Mouse (Mus musculus) embryonic facial prominence, embryonic 10.5 days (tissue): ENCODE data around the gene Zfp13. TPM values are rescaled to one million over a fixed set of nuclear protein-coding genes. Genes with fewer than 3 reads are reported as not detected.

Experiments
- DNase-seq: peaks from one replicate; pipeline ENCODE4 v3.0.0-alpha.2; 2017; ENCODE audit warnings: low spot score
- H3K27ac ChIP-seq: fragments of 300-500 bp; sonication (generic); replicated peaks from 2 replicates; pipeline ENCODE4 v1.5.1; 2016; ENCODE audit warnings: mild to moderate bottlenecking
- H3K27me3 ChIP-seq: fragments of 300-500 bp; sonication (generic); replicated peaks from 2 replicates; pipeline ENCODE4 v1.6.1; 2016; ENCODE audit warnings: low read depth, mild to moderate bottlenecking; ENCODE audit not compliant: poor library complexity, severe bottlenecking
- H3K36me3 ChIP-seq: fragments of 300-500 bp; sonication (generic); replicated peaks from 2 replicates; pipeline ENCODE4 v1.6.1; 2016; ENCODE audit warnings: mild to moderate bottlenecking, moderate library complexity
- H3K4me1 ChIP-seq: fragments of 300-500 bp; sonication (generic); 2 replicates; pipeline ENCODE4 v1.6.1; 2016
- H3K4me3 ChIP-seq: fragments of 300-500 bp; sonication (generic); 2 replicates; pipeline ENCODE4 v1.5.1; 2016; ENCODE audit warnings: mild to moderate bottlenecking, moderate library complexity
- H3K9me3 ChIP-seq: fragments of 300-500 bp; sonication (generic); 2 replicates; pipeline ENCODE4 v1.6.1; 2016; ENCODE audit warnings: mild to moderate bottlenecking
- WGBS: fragments of 180-500 bp; shearing (Covaris S2); methylation state at CpG from one replicate; pipeline ENCODE4 v1.1.7; 2016; 5-methylcytosine and 5-hydroxymethylcytosine counted together
- polyA plus RNA-seq: library from polyadenylated mRNA; unstranded; fragments of >200 nt; fragmentation: Nextera tagmentation; extraction: Ambion mirVana; gene quantifications from 2 replicates; pipeline ENCODE4 v1.2.1, GENCODE M21; 2016

The Zfp13 gene
- polyA plus RNA-seq, 1 experiment from 2014 or later, result 24.4 TPM

GRCm38 (mm10) chr17:23545841-23546240 lies 53.4 kb downstream of the Zfp13 start:
- no peak overlapping the region for H3K27ac ChIP-seq
- no peaks in the 10 kb centered on the region for H3K9me3 ChIP-seq
- no peaks in the 10 kb centered on the region for H3K36me3 ChIP-seq
- peaks cover 15% of the 10 kb centered on the region; the same call in 1 of the 2 replicates for H3K27me3 ChIP-seq
- H3K4me1 ChIP-seq, result peaks cover 31% of the 10 kb centered on the region
- peak overlapping the region; percentile 80 for H3K4me3 ChIP-seq
- no peak for DNase-seq
- 9% methylated on average over 6 of the region's 6 CpGs for WGBS

- 89% methylated on average over 1 of the region's 1 CpGs for WGBS
- no peak overlapping the region for H3K4me3 ChIP-seq
- peaks cover 37% of the 10 kb centered on the region for H3K4me1 ChIP-seq
- H3K27me3 ChIP-seq, result peaks cover 21% of the 10 kb centered on the region
- no peaks in the 10 kb centered on the region for H3K36me3 ChIP-seq
- H3K9me3 ChIP-seq, result no peaks in the 10 kb centered on the region
- no peak overlapping the region for H3K27ac ChIP-seq
- DNase-seq, result no peak
These were observed 54.5 kb downstream of the Zfp13 start for GRCm38 (mm10) chr17:23544766-23545165.

DNA sequence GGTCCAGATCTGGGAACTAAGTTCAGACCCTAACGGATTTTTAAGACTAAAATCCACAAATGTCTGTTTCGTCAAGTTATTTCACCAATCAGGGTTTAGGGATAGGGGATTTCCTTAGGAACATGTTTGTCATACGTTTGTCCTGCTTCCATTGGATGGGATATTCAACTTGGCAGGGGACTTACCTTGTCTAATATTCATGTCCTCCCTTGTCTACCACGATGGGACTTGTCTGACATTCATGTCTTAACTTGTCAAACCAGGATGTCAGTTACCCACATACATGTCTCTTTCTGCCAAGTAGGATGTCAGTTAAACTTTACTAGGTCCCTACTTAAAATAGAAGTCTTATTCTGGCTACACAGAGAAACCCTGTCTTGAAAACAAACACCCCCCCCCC lies 55.3 kb downstream of the Zfp13 start:
- Histone ChIP-seq H3K27me3 (peaks cover 29% of the 10 kb centered on the region), H3K36me3 (no peaks in the 10 kb centered on the region), H3K27ac (no peak overlapping the region), H3K4me3 (no peak overlapping the region), H3K9me3 (no peaks in the 10 kb centered on the region), H3K4me1 (peaks cover 32% of the 10 kb centered on the region)
- 72% methylated on average over 4 of the region's 4 CpGs for WGBS
- no peak for DNase-seq

GRCm38 (mm10) chr17:23543325-23543724 lies 56.0 kb downstream of the Zfp13 start:
- H3K4me1 ChIP-seq, result peaks cover 35% of the 10 kb centered on the region
- WGBS, result 29% methylated on average over 5 of the region's 5 CpGs
- DNase-seq, result peak; percentile 41
- no peaks in the 10 kb centered on the region for H3K9me3 ChIP-seq
- no peak overlapping the region for H3K27ac ChIP-seq
- H3K4me3 ChIP-seq, result peak overlapping the region; percentile 24; the same call in 1 of the 2 replicates
- H3K27me3 ChIP-seq, result peaks cover 36% of the 10 kb centered on the region
- no peaks in the 10 kb centered on the region for H3K36me3 ChIP-seq

DNA sequence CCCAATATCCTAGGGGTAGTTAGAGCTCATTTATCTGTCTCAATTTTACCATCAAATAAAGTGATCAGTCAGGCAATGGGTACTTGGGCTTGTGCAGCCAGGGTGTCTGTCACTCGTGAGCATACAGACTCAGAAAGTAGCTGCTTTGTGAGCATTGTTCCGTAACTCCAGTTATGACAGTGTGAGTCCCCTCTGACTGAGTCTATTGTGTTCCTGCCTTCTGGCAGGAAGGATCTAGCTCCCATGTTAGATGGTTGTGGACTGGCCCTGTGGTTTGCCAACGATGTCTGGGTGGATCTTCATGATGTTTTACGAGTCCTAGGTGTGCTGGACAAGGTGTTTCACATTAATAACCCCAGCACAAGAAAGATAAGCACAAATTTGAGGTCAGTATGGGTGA lies 56.5 kb downstream of the Zfp13 start:
- Histone ChIP-seq H3K4me3 (peak overlapping the region; percentile 24; the same call in 1 of the 2 replicates), H3K27me3 (peaks cover 41% of the 10 kb centered on the region), H3K9me3 (no peaks in the 10 kb centered on the region), H3K4me1 (peaks cover 39% of the 10 kb centered on the region), H3K36me3 (no peaks in the 10 kb centered on the region), H3K27ac (no peak overlapping the region)
- no peak for DNase-seq
- 33% methylated on average over 4 of the region's 4 CpGs for WGBS

- DNase-seq, result no peak
- Histone ChIP-seq H3K36me3 (no peaks in the 10 kb centered on the region), H3K27me3 (peaks cover 47% of the 10 kb centered on the region), H3K27ac (no peak overlapping the region), H3K9me3 (no peaks in the 10 kb centered on the region), H3K4me3 (peak overlapping the region; percentile 36), H3K4me1 (peaks cover 43% of the 10 kb centered on the region)
- WGBS, result 10% methylated on average over 12 of the region's 12 CpGs
These were observed 57.1 kb downstream of the Zfp13 start for GRCm38 (mm10) chr17:23542004-23542720.

DNA sequence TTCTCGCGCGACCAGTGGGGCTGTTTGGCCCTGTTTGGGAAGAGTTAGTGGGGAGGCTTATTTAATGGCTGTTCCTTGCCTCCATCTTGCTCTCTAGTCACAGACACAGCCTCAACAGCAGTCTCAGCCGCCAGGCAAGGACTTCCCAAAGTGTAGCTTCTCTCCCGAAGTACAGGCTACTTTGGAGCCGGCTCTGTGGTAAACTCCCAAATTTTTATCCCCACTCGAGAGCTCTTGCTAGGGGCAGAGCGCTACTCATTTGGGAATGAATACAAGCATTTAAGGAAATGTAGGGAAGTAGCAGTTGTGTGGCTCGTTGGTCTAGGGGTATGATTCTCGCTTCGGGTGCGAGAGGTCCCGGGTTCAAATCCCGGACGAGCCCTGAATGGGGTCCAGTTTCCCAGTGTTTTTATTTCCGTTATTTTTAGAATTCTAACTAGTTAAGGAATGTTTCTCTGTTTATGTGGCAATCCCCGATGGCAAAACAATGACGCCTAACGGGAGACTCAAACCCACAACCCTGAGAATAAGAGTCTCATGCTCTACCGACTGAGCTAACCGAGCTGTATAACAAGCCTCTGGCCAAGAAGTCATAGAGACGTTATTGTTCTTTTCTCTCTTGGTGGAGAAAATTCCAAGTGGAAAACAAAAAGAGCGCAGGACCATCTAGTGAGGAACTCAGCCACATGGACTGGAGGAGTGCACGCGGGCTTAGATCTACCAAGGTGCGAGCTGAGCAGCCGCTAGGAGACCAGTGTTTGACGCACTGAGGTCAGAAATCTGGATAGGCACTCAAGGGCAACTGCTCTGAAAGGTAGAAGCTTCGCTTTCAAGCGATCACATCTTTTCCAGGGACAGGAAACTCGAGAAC lies 58.4 kb downstream of the Zfp13 start:
- no peaks in the 10 kb centered on the region for H3K36me3 ChIP-seq
- peaks cover 52% of the 10 kb centered on the region for H3K27me3 ChIP-seq
- H3K4me1 ChIP-seq, result peaks cover 43% of the 10 kb centered on the region
- H3K4me3 ChIP-seq, result peak overlapping the region; percentile 44
- 7% methylated on average over 31 of the region's 31 CpGs for WGBS
- DNase-seq, result peak; percentile 71
- no peak overlapping the region for H3K27ac ChIP-seq
- H3K9me3 ChIP-seq, result no peaks in the 10 kb centered on the region

DNA sequence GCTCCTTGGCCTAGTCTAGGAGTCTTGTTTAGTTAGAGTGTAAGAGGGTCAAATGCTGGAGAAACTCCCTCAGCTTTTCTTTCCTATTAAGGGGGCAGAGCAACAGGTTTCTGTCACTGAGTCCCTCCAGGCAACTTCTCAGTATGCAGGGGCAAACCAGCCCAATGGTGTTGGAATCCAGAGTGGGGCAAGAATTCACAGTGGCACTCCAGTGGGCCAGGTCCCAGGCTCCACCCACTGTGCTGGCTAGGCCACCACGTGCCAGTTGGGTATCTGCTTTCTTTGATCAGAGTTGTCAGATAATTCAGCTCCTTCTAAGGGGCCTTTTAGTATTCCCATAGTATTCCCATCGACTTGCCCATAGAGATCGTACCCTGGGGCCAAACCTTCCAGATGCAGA lies 59.2 kb downstream of the Zfp13 start:
- no peaks in the 10 kb centered on the region for H3K9me3 ChIP-seq
- no peak overlapping the region for H3K27ac ChIP-seq
- H3K4me1 ChIP-seq, result peaks cover 43% of the 10 kb centered on the region
- no peaks in the 10 kb centered on the region for H3K36me3 ChIP-seq
- DNase-seq, result no peak
- H3K4me3 ChIP-seq, result peak overlapping the region; percentile 44
- H3K27me3 ChIP-seq, result peaks cover 52% of the 10 kb centered on the region
- 26% methylated on average over 3 of the region's 3 CpGs for WGBS

DNA sequence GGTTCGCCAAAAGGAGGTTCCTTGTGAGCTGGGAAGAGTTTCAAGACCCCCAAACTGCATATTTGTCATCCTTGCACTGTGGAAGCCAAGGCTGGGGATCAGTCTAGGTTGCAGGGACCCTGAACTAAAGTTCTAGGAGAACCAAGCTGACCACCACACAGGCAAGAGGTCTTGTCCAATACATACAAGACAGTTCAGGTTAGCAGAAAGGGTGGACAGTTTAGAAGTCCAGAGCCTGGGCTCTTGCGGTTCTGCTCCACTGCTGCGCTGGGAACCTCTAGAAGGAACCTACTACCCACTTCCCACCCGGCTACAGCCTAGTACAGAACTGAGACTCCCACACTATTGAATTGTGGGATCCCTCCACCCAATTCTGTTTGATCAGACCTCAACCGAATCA lies 59.7 kb downstream of the Zfp13 start:
- DNase-seq, result peak; percentile 6
- H3K4me3 ChIP-seq, result no peak overlapping the region
- 88% methylated on average over 5 of the region's 5 CpGs for WGBS

DNA sequence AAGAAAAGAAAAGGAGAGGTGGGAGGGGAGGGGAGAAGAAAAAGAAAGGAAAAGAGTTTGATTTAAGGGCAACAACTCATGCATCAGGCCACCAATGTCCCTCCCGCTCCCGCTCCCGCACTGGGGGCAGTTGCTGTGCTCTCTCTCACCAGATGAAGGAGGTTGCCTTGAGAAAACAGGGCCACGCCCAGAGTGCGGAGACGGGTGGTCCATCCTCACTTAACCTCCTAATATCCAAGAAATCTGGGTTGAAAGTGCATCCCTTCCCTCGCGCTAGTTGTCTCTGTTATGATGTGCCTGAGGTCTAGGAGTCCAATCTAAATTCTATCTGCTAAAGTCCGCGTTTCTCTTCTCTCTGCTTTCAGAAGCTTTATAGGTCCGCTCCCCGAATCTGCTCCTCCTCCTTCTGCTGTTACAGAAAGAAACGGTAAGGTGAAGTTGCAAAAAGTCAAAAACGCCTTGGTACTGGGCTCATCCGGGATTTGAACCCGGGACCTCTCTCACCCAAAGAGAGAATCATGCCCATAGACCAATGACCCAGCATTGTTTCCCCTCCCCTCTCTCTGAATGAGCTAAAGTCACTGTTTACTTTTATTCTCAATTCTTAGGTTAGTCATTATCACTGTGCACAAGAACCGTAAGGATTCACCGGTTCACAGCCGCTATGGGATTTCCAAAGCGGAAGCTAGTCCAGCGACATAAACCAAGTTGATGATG lies 60.8 kb downstream of the Zfp13 start:
- Histone ChIP-seq H3K4me3 (peak overlapping the region; percentile 55), H3K27me3 (peaks cover 62% of the 10 kb centered on the region), H3K36me3 (no peaks in the 10 kb centered on the region), H3K4me1 (peaks cover 44% of the 10 kb centered on the region), H3K9me3 (no peaks in the 10 kb centered on the region), H3K27ac (no peak overlapping the region)
- DNase-seq, result peak; percentile 57
- WGBS, result 7% methylated on average over 21 of the region's 21 CpGs

More for the DNA sequence above, 59.7 kb downstream of the Zfp13 start:
- Histone ChIP-seq H3K27ac (no peak overlapping the region), H3K4me1 (peaks cover 46% of the 10 kb centered on the region), H3K36me3 (no peaks in the 10 kb centered on the region), H3K27me3 (peaks cover 55% of the 10 kb centered on the region), H3K9me3 (no peaks in the 10 kb centered on the region)

DNA sequence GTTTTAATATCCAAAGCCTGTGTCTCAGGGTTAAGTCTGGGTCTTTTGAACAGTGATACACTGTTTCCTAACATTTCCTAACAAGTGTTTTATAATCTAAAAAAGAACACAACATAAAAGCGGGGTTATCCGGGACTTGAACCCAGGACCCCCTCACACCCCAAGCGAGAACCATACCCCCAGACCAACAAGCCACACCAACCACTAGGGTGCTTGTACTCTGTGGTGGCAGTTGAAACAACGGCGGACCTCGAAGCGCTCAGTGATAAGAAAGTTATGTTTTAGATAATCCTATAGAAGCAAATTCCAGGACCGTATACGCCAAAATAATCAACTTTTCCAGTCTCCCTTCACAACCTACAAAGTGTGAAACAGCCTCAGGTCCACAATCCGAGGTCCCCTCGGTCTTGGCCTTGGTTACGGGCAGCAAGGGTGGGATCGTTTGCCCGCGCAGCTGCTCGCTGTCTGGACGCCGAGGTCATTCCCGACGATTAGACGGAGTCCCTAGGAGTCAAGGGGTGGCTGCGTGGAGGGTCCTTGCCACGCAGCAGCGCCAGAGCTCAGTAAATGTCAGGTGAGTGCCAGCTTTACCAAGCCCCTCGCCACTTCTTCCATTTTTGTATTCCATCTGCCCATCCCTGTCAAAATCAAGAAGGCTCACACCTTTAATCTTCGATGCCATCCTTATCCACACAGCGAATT lies 61.6 kb downstream of the Zfp13 start:
- DNase-seq, result peak; percentile 50
- H3K9me3 ChIP-seq, result no peaks in the 10 kb centered on the region
- no peak overlapping the region for H3K27ac ChIP-seq
- peak overlapping the region; percentile 55 for H3K4me3 ChIP-seq
- H3K4me1 ChIP-seq, result peaks cover 36% of the 10 kb centered on the region
- peaks cover 62% of the 10 kb centered on the region for H3K27me3 ChIP-seq
- H3K36me3 ChIP-seq, result no peaks in the 10 kb centered on the region
- WGBS, result 6% methylated on average over 27 of the region's 27 CpGs
